Mouse (Mus musculus) hindbrain, embryonic 11.5 days (tissue): ENCODE data around the gene Dnah11. TPM values are rescaled to one million over a fixed set of nuclear protein-coding genes. Genes with fewer than 3 reads are reported as not detected.

ENCODE experiments used
- ATAC-seq: fragments of 200-750 bp; cut with Nextera tagmentation; 2 replicates; pipeline ENCODE4 v1.8.0; 2017; ENCODE audit warnings: mild to moderate bottlenecking, moderate TSS enrichment, moderate library complexity; ENCODE audit not compliant: low FRiP score
- DNase-seq: peaks from one replicate; pipeline ENCODE4 v3.0.0-alpha.2; 2015; ENCODE audit warnings: low spot score
- H3K27ac ChIP-seq: fragments of 300-500 bp; sonication (generic); 2 replicates; pipeline ENCODE4 v1.5.1; 2014; ENCODE audit warnings: mild to moderate bottlenecking, low read depth, low read length
- H3K27me3 ChIP-seq: fragments of 300-500 bp; sonication (generic); 2 replicates; pipeline ENCODE4 v1.6.1; 2014; ENCODE audit warnings: mild to moderate bottlenecking, low read length, moderate library complexity, mixed read lengths; ENCODE audit not compliant: control insufficient read depth, insufficient read depth
- H3K36me3 ChIP-seq: fragments of 300-500 bp; sonication (generic); 2 replicates; pipeline ENCODE4 v1.6.1; 2014; ENCODE audit warnings: mild to moderate bottlenecking, low read length, moderate library complexity, mixed read lengths; ENCODE audit not compliant: control insufficient read depth, insufficient read depth
- H3K4me1 ChIP-seq: fragments of 300-500 bp; sonication (generic); replicated peaks from 2 replicates; pipeline ENCODE4 v1.6.1; 2014; ENCODE audit warnings: low read length, mixed read lengths; ENCODE audit not compliant: control insufficient read depth, insufficient read depth
- H3K4me2 ChIP-seq: fragments of 300-500 bp; sonication (generic); replicated peaks from 2 replicates; pipeline ENCODE4 v1.6.1; 2014; ENCODE audit warnings: mild to moderate bottlenecking, low read depth, low read length
- H3K4me3 ChIP-seq: fragments of 300-500 bp; sonication (generic); 2 replicates; pipeline ENCODE4 v1.5.1; 2014; ENCODE audit warnings: low read depth, low read length
- H3K9ac ChIP-seq: fragments of 300-500 bp; sonication (generic); 2 replicates; pipeline ENCODE4 v1.6.1; 2014; ENCODE audit warnings: low read depth, low read length
- H3K9me3 ChIP-seq: fragments of 300-500 bp; sonication (generic); 2 replicates; pipeline ENCODE4 v1.6.1; 2016; ENCODE audit warnings: low read length; ENCODE audit not compliant: control insufficient read depth
- WGBS: fragments of 180-500 bp; shearing (Covaris S2); extraction: QIAGEN DNeasy Blood & Tissue Kit; methylation state at CpG from one replicate; pipeline ENCODE4 v1.1.7; 2014; 5-methylcytosine and 5-hydroxymethylcytosine counted together
- polyA plus RNA-seq: library from polyadenylated mRNA; unstranded; fragments of >200 nt; fragmentation: Nextera tagmentation; extraction: Ambion mirVana; gene quantifications from 2 replicates; pipeline ENCODE4 v1.2.1, GENCODE M21; 2014

The Dnah11 gene
- polyA plus RNA-seq, 1 experiment from 2014 or later: 0.43 TPM

- Histone ChIP-seq H3K4me3 (no peak overlapping the region), H3K36me3 (no peaks in the 10 kb centered on the region), H3K9me3 (no peaks in the 10 kb centered on the region), H3K27me3 (no peaks in the 10 kb centered on the region), H3K4me2 (no peak overlapping the region), H3K4me1 (no peaks in the 10 kb centered on the region), H3K9ac (no peak overlapping the region), H3K27ac (no peak overlapping the region)
- DNase-seq (no peak), ATAC-seq (no peak)
- WGBS: 93% methylated on average over 6 of the region's 6 CpGs
Observed at GRCm38 (mm10) chr12:118080441-118080840, 118.4 kb downstream of the Dnah11 start.

DNA sequence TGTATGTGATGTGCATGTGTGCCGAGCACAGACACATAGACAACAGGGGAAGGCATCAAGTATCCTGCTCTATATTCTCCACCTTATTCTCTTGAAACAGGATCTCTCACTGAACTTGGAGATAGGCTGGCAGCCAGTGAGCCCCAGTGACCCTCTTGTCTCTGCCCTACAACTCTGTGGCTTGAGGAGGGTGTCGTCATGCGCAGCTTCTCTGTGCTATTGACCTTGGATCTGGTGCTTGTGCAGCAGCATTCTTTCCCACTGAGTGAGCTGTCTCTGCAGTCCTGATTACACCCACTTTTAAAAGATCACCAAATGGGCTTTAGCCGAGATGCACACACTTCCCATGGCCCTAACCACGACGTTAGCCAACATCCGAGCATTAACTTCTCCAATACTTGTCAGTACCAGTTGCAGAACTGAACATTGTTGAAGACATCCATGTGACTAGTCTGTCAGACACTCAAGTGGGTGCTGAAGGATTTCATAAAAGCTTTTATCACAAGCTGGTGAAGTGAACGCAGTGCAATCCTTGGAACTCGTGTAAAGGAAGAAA, 120.3 kb downstream of the Dnah11 start:
- Histone ChIP-seq H3K27ac (no peak overlapping the region), H3K9ac (no peak overlapping the region), H3K9me3 (no peaks in the 10 kb centered on the region), H3K4me2 (no peak overlapping the region), H3K4me3 (no peak overlapping the region), H3K4me1 (no peaks in the 10 kb centered on the region), H3K36me3 (no peaks in the 10 kb centered on the region), H3K27me3 (no peaks in the 10 kb centered on the region)
- ATAC-seq (no peak), DNase-seq (no peak)
- WGBS: 86% methylated on average over 9 of the region's 9 CpGs

GRCm38 (mm10) chr12:118076802-118077201, 122.0 kb downstream of the Dnah11 start:
- no peak overlapping the region for H3K4me2 ChIP-seq
- 86% methylated on average over 3 of the region's 3 CpGs for WGBS
- no peak for DNase-seq
- no peak overlapping the region for H3K27ac ChIP-seq
- no peak for ATAC-seq
- H3K4me3 ChIP-seq: no peak overlapping the region
- no peaks in the 10 kb centered on the region for H3K27me3 ChIP-seq
- H3K36me3 ChIP-seq: no peaks in the 10 kb centered on the region
- no peaks in the 10 kb centered on the region for H3K9me3 ChIP-seq
- H3K9ac ChIP-seq: no peak overlapping the region
- H3K4me1 ChIP-seq: no peaks in the 10 kb centered on the region

- no peak for DNase-seq
- Histone ChIP-seq H3K4me2 (no peak overlapping the region), H3K27ac (no peak overlapping the region), H3K27me3 (no peaks in the 10 kb centered on the region), H3K4me1 (no peaks in the 10 kb centered on the region), H3K4me3 (no peak overlapping the region), H3K9ac (no peak overlapping the region), H3K36me3 (no peaks in the 10 kb centered on the region), H3K9me3 (no peaks in the 10 kb centered on the region)
- 81% methylated on average over 3 of the region's 3 CpGs for WGBS
- ATAC-seq: no peak
Observed at GRCm38 (mm10) chr12:118072181-118072872, 126.5 kb downstream of the Dnah11 start.

DNA sequence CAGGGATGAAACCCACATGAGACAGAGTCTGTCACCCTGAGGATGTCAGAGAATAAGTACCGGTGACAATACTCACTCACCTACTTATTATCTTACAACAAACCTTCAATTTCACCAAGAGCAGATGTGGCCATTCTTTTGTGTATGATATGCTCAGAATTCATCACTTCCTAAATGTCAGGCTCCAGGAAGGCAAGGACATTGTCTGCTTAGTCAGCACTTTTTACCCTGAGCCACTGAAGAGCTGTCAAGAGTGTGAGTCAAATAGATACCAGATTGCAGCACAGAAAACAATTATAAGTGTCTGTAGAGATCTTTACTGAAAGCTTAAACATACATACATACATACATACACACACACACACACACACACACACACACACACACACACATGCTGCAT, 127.2 kb downstream of the Dnah11 start:
- Histone ChIP-seq H3K27ac (no peak overlapping the region), H3K36me3 (no peaks in the 10 kb centered on the region), H3K4me3 (no peak overlapping the region), H3K4me2 (no peak overlapping the region), H3K9me3 (no peaks in the 10 kb centered on the region), H3K4me1 (no peaks in the 10 kb centered on the region), H3K27me3 (no peaks in the 10 kb centered on the region), H3K9ac (no peak overlapping the region)
- DNase-seq (no peak), ATAC-seq (no peak)
- 97% methylated on average over 1 of the region's 1 CpGs for WGBS

- no peak for ATAC-seq
- no peak overlapping the region for H3K4me2 ChIP-seq
- 81% methylated on average over 4 of the region's 4 CpGs for WGBS
Observed at GRCm38 (mm10) chr12:118068785-118069184, 130.1 kb downstream of the Dnah11 start.

DNA sequence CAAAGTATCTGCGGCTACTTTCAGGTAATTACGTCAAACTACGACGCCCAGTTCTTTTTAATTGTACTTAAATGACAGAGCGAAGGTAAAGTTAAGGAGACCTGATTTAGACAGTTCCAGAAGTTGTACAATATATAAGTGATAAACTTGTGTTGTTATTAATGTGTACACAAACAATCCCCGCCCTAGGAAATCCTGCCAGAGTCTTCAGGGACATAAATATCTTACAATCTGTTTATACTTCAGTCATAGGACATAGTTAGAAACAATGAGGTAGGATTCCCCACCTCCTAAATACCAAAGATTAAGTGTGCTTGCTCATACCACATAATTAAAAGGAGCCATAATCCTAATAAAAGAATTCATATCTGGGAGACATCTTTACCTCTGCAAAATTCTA, 136.5 kb downstream of the Dnah11 start:
- Histone ChIP-seq H3K27ac (no peak overlapping the region), H3K4me3 (no peak overlapping the region), H3K4me2 (no peak overlapping the region), H3K27me3 (no peaks in the 10 kb centered on the region), H3K36me3 (no peaks in the 10 kb centered on the region), H3K4me1 (no peaks in the 10 kb centered on the region), H3K9ac (no peak overlapping the region), H3K9me3 (no peaks in the 10 kb centered on the region)
- ATAC-seq (no peak), DNase-seq (no peak)
- 93% methylated on average over 6 of the region's 6 CpGs for WGBS

More at GRCm38 (mm10) chr12:118068785-118069184, 130.1 kb downstream of the Dnah11 start:
- Histone ChIP-seq H3K27me3 (no peaks in the 10 kb centered on the region), H3K4me3 (no peak overlapping the region), H3K27ac (no peak overlapping the region), H3K36me3 (no peaks in the 10 kb centered on the region), H3K4me1 (no peaks in the 10 kb centered on the region), H3K9me3 (no peaks in the 10 kb centered on the region), H3K9ac (no peak overlapping the region)
- DNase-seq: no peak

- DNase-seq (no peak), ATAC-seq (no peak)
- Histone ChIP-seq H3K27ac (no peak overlapping the region), H3K9ac (no peak overlapping the region), H3K4me3 (no peak overlapping the region), H3K9me3 (no peaks in the 10 kb centered on the region), H3K36me3 (no peaks in the 10 kb centered on the region), H3K27me3 (no peaks in the 10 kb centered on the region), H3K4me1 (no peaks in the 10 kb centered on the region), H3K4me2 (no peak overlapping the region)
- 84% methylated on average over 10 of the region's 10 CpGs for WGBS
Observed at GRCm38 (mm10) chr12:118056876-118057275, 142.0 kb downstream of the Dnah11 start.

DNA sequence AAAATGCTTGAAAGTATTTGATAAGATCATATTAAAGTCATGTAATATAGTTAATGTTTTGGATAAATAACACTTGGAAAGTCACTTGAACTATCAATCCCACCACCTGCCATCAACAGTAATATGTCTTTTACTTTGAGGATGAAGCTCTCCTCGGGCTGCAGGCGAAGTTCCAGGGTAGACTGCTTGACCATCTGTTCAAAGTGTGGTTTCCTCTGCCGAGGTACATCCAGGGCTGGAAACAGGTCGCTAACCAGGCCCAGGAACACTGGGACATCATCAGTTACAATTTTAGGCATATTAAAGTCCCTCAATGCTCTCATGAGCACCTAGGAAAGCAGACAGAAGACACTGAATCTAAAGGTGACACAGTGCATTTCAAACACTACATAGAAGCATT, 153.5 kb downstream of the Dnah11 start:
- Histone ChIP-seq H3K36me3 (no peaks in the 10 kb centered on the region), H3K27me3 (no peaks in the 10 kb centered on the region), H3K4me3 (no peak overlapping the region), H3K4me1 (no peaks in the 10 kb centered on the region), H3K27ac (no peak overlapping the region), H3K9ac (no peak overlapping the region), H3K4me2 (no peak overlapping the region), H3K9me3 (no peaks in the 10 kb centered on the region)
- no peak for ATAC-seq
- no peak for DNase-seq
- WGBS: 84% methylated on average over 4 of the region's 4 CpGs
